Mouse (Mus musculus): ENCODE data around the gene Abhd17a. TPM values are rescaled to one million over a fixed set of nuclear protein-coding genes. Genes with fewer than 3 reads are reported as not detected.

Gene Abhd17a
- total RNA-seq (2021), result 100 to 1,000 TPM; 185 to 191 TPM
- long read RNA-seq, experiment 1, transcript Abhd17a-201 (5 exons, 1,468 nt), result major isoform, 193 of 373 reads
- long read RNA-seq, experiment 1, partial matches to known transcripts, result 15 of 373 reads
- long read RNA-seq, experiment 1, other reads (novel, unspliced or antisense), result 165 of 373 reads
- long read RNA-seq, experiment 2, transcript Abhd17a-201 (5 exons, 1,468 nt), result major isoform, 190 of 320 reads
- long read RNA-seq, experiment 2, partial matches to known transcripts, result 26 of 320 reads
- long read RNA-seq, experiment 2, other reads (novel, unspliced or antisense), result 104 of 320 reads

GRCm38 (mm10) chr10:80589879-80590854 is at the start of gene Abhd17a:
TSS of gene Abhd17a (minus strand) at chr10:80590341.
- intact Hi-C loops (cut with DNase I), result no loop called here
- H3K4me3 ChIP-seq, result peak within 1 kb of the TSS; percentile 86
- H3K27ac ChIP-seq, result peak within 1 kb of the TSS; percentile 85

GRCm38 (mm10) chr10:80635345-80635744 is 45.2 kb upstream of the Abhd17a start:
- Histone ChIP-seq H3K27ac (no peak overlapping the region), H3K4me3 (no peak overlapping the region)
- no peak for DNase-seq (ENCODE audit: extremely low spot score in 1 of 2, low spot score in 2 of 2)
- no peak for TF ChIP-seq CTCF (IDR thresholded peaks at IDR 0.05)
- intact Hi-C loops (cut with DNase I), result no loop called here

More at GRCm38 (mm10) chr10:80589879-80590854, at the start of gene Abhd17a:
- DNase-seq (ENCODE audit: extremely low spot score in 1 of 2, low spot score in 2 of 2), result peak; percentile 91 to 92
- TF ChIP-seq CTCF (IDR thresholded peaks at IDR 0.05), result no peak

GRCm38 (mm10) chr10:80628925-80629324 is 38.8 kb upstream of the Abhd17a start:
- H3K27ac ChIP-seq, result no peak overlapping the region; the same call in 1 of the 2 replicates

GRCm38 (mm10) chr10:80627685-80628084 is 37.5 kb upstream of the Abhd17a start:
- H3K27ac ChIP-seq, result no peak overlapping the region
- TF ChIP-seq CTCF (IDR thresholded peaks at IDR 0.05), result no peak
- DNase-seq (ENCODE audit: extremely low spot score in 1 of 2, low spot score in 2 of 2), result no peak
- no peak overlapping the region for H3K4me3 ChIP-seq
- intact Hi-C loops (cut with DNase I), result no loop called here

More at GRCm38 (mm10) chr10:80628925-80629324, 38.8 kb upstream of the Abhd17a start:
- no peak overlapping the region for H3K4me3 ChIP-seq
- intact Hi-C loops (cut with DNase I), result no loop called here
- TF ChIP-seq CTCF (IDR thresholded peaks at IDR 0.05), result no peak
- no peak for DNase-seq (ENCODE audit: extremely low spot score in 1 of 2, low spot score in 2 of 2)

GRCm38 (mm10) chr10:80625764-80626163 is 35.6 kb upstream of the Abhd17a start:
- DNase-seq (ENCODE audit: extremely low spot score in 1 of 2, low spot score in 2 of 2), result no peak
- TF ChIP-seq CTCF (IDR thresholded peaks at IDR 0.05), result no peak
- no peak overlapping the region for H3K27ac ChIP-seq
- H3K4me3 ChIP-seq, result no peak overlapping the region
- intact Hi-C loops (cut with DNase I), result no loop called here

GRCm38 (mm10) chr10:80623457-80624191 is 33.5 kb upstream of the Abhd17a start:
- no peak; the same call in none of the 2 replicates for TF ChIP-seq CTCF (IDR thresholded peaks at IDR 0.05)
- intact Hi-C loops (cut with DNase I), result loop anchor here (2.0 kb wide), 3 partner anchors 33 to 79 kb away; partner anchors contain the start of genes Btbd2, Izumo4 and Klf16
- Histone ChIP-seq H3K4me3 (peak overlapping the region; percentile 87), H3K27ac (peak overlapping the region; percentile 92)
- no peak for DNase-seq (ENCODE audit: extremely low spot score in 1 of 2, low spot score in 2 of 2)

GRCm38 (mm10) chr10:80622661-80623456 is 32.7 kb upstream of the Abhd17a start, which contains the start of gene Csnk1g2:
TSS of gene Csnk1g2 (plus strand) at chr10:80622838.
- Histone ChIP-seq H3K27ac (peak within 1 kb of the TSS; percentile 97), H3K4me3 (peak within 1 kb of the TSS; percentile 87)
- intact Hi-C loops (cut with DNase I), result loop anchor here (1.0 to 2.0 kb wide), 5 partner anchors 20 to 80 kb away; partner anchors contain the start of genes Btbd2, Izumo4 and Klf16
- no peak for TF ChIP-seq CTCF (IDR thresholded peaks at IDR 0.05)
- peak; percentile 55 to 61 for DNase-seq (ENCODE audit: extremely low spot score in 1 of 2, low spot score in 2 of 2)

GRCm38 (mm10) chr10:80621940-80622660 is 32.0 kb upstream of the Abhd17a start:
- intact Hi-C loops (cut with DNase I), result loop anchor here (1.0 to 2.0 kb wide), 5 partner anchors 19 to 81 kb away; partner anchors contain the start of genes Btbd2, Izumo4 and Klf16
- peak overlapping the region; percentile 87 for H3K4me3 ChIP-seq

GRCm38 (mm10) chr10:80621690-80621939 is 31.5 kb upstream of the Abhd17a start:
- intact Hi-C loops (cut with DNase I), result no loop called here
- no peak; the same call in 1 of the 2 replicates for TF ChIP-seq CTCF (IDR thresholded peaks at IDR 0.05)

More at GRCm38 (mm10) chr10:80621940-80622660, 32.0 kb upstream of the Abhd17a start:
- DNase-seq (ENCODE audit: extremely low spot score in 1 of 2, low spot score in 2 of 2), result peak; percentile 99 to 100
- TF ChIP-seq CTCF (IDR thresholded peaks at IDR 0.05), result no peak
- H3K27ac ChIP-seq, result peak overlapping the region; percentile 97

More at GRCm38 (mm10) chr10:80621690-80621939, 31.5 kb upstream of the Abhd17a start:
- no peak for DNase-seq (ENCODE audit: extremely low spot score in 1 of 2, low spot score in 2 of 2)
- Histone ChIP-seq H3K4me3 (peak overlapping the region; percentile 87), H3K27ac (peak overlapping the region; percentile 97)

Data from left cerebral cortex, adult 2 months (tissue).